Mouse (Mus musculus) adrenal gland (tissue): ENCODE results near the gene Ifit2.
"Not testable (repeated sequence)": the region's sequence is repeated elsewhere in the genome, so short reads cannot be mapped to it uniquely, and the experiment has no call there.

Experiments
- intact Hi-C: fragments of 180-260 bp; cut with DNase I; formaldehyde crosslinking; loops from one replicate; pipeline ENCODE4 v1.15.1; 2025

Ifit2 gene

GRCm38 (mm10) chr19:34546211-34546610 is 4.3 kb upstream of the Ifit2 start:
- intact Hi-C loops, result loop anchor here (5.0 kb wide), 1 partner anchor 209 kb away; no protein-coding TSS in a partner anchor

GRCm38 (mm10) chr19:34547976-34548375 is 2.5 kb upstream of the Ifit2 start:
- intact Hi-C loops, result loop anchor here (5.0 kb wide), 1 partner anchor 211 kb away; no protein-coding TSS in a partner anchor

- intact Hi-C loops, result loop anchor here (2.0 to 5.0 kb wide), 2 partner anchors 87 to 308 kb away; no protein-coding TSS in a partner anchor
Measured at GRCm38 (mm10) chr19:34550205-34550533, 325 bp upstream of the Ifit2 start.

- intact Hi-C loops, result loop anchor here (2.0 to 5.0 kb wide), 2 partner anchors 85 to 310 kb away; no protein-coding TSS in a partner anchor
Measured at GRCm38 (mm10) chr19:34551981-34552380, 1.5 kb downstream of the Ifit2 start.

GRCm38 (mm10) chr19:34553021-34553420 is 2.5 kb downstream of the Ifit2 start:
- intact Hi-C loops, result loop anchor here (5.0 kb wide), 1 partner anchor 311 kb away; no protein-coding TSS in a partner anchor

GRCm38 (mm10) chr19:34553522-34553921 is 3.0 kb downstream of the Ifit2 start:
- intact Hi-C loops, result loop anchor here (5.0 kb wide), 1 partner anchor 311 kb away; no protein-coding TSS in a partner anchor

GRCm38 (mm10) chr19:34554061-34554460 is 3.6 kb downstream of the Ifit2 start:
- intact Hi-C loops, result loop anchor here (5.0 kb wide), 1 partner anchor 312 kb away; no protein-coding TSS in a partner anchor

- intact Hi-C loops, result no loop called here
Measured at GRCm38 (mm10) chr19:34556621-34557020, 6.1 kb downstream of the Ifit2 start.

GRCm38 (mm10) chr19:34562556-34562955 is 12.1 kb downstream of the Ifit2 start:
- intact Hi-C loops, result no loop called here

GRCm38 (mm10) chr19:34566178-34566784 is 15.8 kb downstream of the Ifit2 start:
- intact Hi-C loops, result no loop called here

GRCm38 (mm10) chr19:34568988-34569895 is 18.7 kb downstream of the Ifit2 start:
- intact Hi-C loops, result no loop called here

- intact Hi-C loops, result no loop called here
Measured at GRCm38 (mm10) chr19:34569896-34570476, 19.5 kb downstream of the Ifit2 start.

- intact Hi-C loops, result no loop called here
Measured at GRCm38 (mm10) chr19:34571080-34571479, 20.6 kb downstream of the Ifit2 start.

GRCm38 (mm10) chr19:34573650-34574049 is 23.2 kb downstream of the Ifit2 start:
- intact Hi-C loops, result no loop called here

GRCm38 (mm10) chr19:34577121-34577520 is 26.6 kb downstream of the Ifit2 start:
- intact Hi-C loops, result no loop called here

GRCm38 (mm10) chr19:34582696-34583095 is 32.2 kb downstream of the Ifit2 start:
- intact Hi-C loops, result not testable (repeated sequence)

GRCm38 (mm10) chr19:34583126-34583766 is 32.8 kb downstream of the Ifit2 start, which contains the start of gene Ifit3:
Gene Ifit3, plus strand, starts transcription at chr19:34583531.
- intact Hi-C loops, result not testable (repeated sequence)

- intact Hi-C loops, result not testable (repeated sequence)
Measured at GRCm38 (mm10) chr19:34585740-34586458, 35.4 kb downstream of the Ifit2 start.

- intact Hi-C loops, result not testable (repeated sequence)
Measured at GRCm38 (mm10) chr19:34587898-34588692, 37.6 kb downstream of the Ifit2 start.

- intact Hi-C loops, result no loop called here
Measured at GRCm38 (mm10) chr19:34588959-34589358, 38.5 kb downstream of the Ifit2 start.
